Mouse (Mus musculus) myocyte (in vitro differentiated cells): ENCODE results near the gene Gm27021. TPM values are rescaled to one million over a fixed set of nuclear protein-coding genes. Genes with fewer than 3 reads are reported as not detected.

Experiments
- H3K27me3 ChIP-seq: one replicate; pipeline ENCODE4 v1.6.1; 2011; ENCODE audit not compliant: control insufficient read depth, insufficient read depth, insufficient read length
- H3K36me3 ChIP-seq: one replicate; pipeline ENCODE4 v1.6.1; 2011; ENCODE audit not compliant: control insufficient read depth, insufficient read depth
- H3K4me2 ChIP-seq: one replicate; pipeline ENCODE4 v1.6.1; 2011; ENCODE audit warnings: low read depth, control low read depth
- H3K4me3 ChIP-seq: one replicate; pipeline ENCODE4 v1.5.1; 2011; ENCODE audit warnings: mild to moderate bottlenecking, control low read depth, moderate library complexity
- H3K79me2 ChIP-seq: one replicate; pipeline ENCODE4 v1.6.1; 2011; ENCODE audit not compliant: control insufficient read depth, insufficient read depth
- H3ac ChIP-seq: one replicate; pipeline ENCODE4 v1.6.1; 2011; ENCODE audit not compliant: control insufficient read depth, insufficient read length
- CEBPB ChIP-seq: IDR thresholded peaks from 2 replicates; pipeline ENCODE4 v1.6.1; 2011; ENCODE audit warnings: mild to moderate bottlenecking, moderate library complexity; ENCODE audit not compliant: poor library complexity, insufficient read depth, severe bottlenecking
- E2F4 ChIP-seq: IDR thresholded peaks from one replicate; pipeline ENCODE4 v1.6.1; 2011; ENCODE audit warnings: mild to moderate bottlenecking, control low read depth, moderate library complexity; ENCODE audit not compliant: insufficient read depth
- MAX ChIP-seq: IDR thresholded peaks from one replicate; pipeline ENCODE4 v1.6.1; 2011; ENCODE audit warnings: low read depth, mild to moderate bottlenecking, control low read depth
- MYOD1 ChIP-seq, 3 experiments: IDR thresholded peaks; one replicate each; pipeline ENCODE4 v1.6.1; 2011; ENCODE audit warnings: control low read depth in 2 of 3, low read depth in 2 of 3, mild to moderate bottlenecking in 2 of 3, moderate library complexity in 1 of 3; ENCODE audit not compliant: insufficient read length in 2 of 3, control insufficient read depth in 1 of 3
- MYOG ChIP-seq, 3 experiments: IDR thresholded peaks; one replicate each; pipeline ENCODE4 v1.6.1; 2011; ENCODE audit warnings: control low read depth in 2 of 3, low read depth in 2 of 3, mild to moderate bottlenecking in 2 of 3; ENCODE audit not compliant: insufficient read length in 2 of 3, control insufficient read depth in 1 of 3, insufficient read depth in 1 of 3
- POLR2A ChIP-seq: IDR thresholded peaks from one replicate; pipeline ENCODE4 v1.6.1; 2011; ENCODE audit warnings: low read depth, mild to moderate bottlenecking, control low read depth, moderate library complexity; ENCODE audit not compliant: insufficient read length
- POLR2AphosphoS2 ChIP-seq: IDR thresholded peaks from one replicate; pipeline ENCODE4 v1.6.1; 2011; ENCODE audit warnings: low read depth, control low read depth; ENCODE audit not compliant: insufficient read length
- REST ChIP-seq: IDR thresholded peaks from one replicate; pipeline ENCODE4 v1.6.1; 2011; ENCODE audit warnings: mild to moderate bottlenecking, control low read depth, moderate library complexity; ENCODE audit not compliant: insufficient read depth, insufficient read length
- SRF ChIP-seq: IDR thresholded peaks from one replicate; pipeline ENCODE4 v1.6.1; 2011; ENCODE audit warnings: low read depth; ENCODE audit not compliant: control insufficient read depth, insufficient read length
- TCF12 ChIP-seq: IDR thresholded peaks from one replicate; pipeline ENCODE4 v1.6.1; 2011; ENCODE audit warnings: mild to moderate bottlenecking, control low read depth; ENCODE audit not compliant: poor library complexity, insufficient read depth, severe bottlenecking
- TCF3 ChIP-seq: IDR thresholded peaks from one replicate; pipeline ENCODE4 v1.6.1; 2011; ENCODE audit warnings: low read depth, control low read depth; ENCODE audit not compliant: insufficient read length
- USF1 ChIP-seq: IDR thresholded peaks from one replicate; pipeline ENCODE4 v1.6.1; 2011; ENCODE audit warnings: low read depth, mild to moderate bottlenecking, control low read depth, moderate library complexity
- polyA plus RNA-seq: library from polyadenylated mRNA; unstranded; fragments of >200 nt; fragmentation: generic; extraction: Trizol; gene quantifications from one replicate; pipeline ENCODE4 v1.2.1, GENCODE M21; 2012; ENCODE audit warnings: missing spikeins

Gene Gm27021
- polyA plus RNA-seq, 1 experiment = 1.9 TPM

- Histone ChIP-seq H3K27me3 (no peaks in the 10 kb centered on the region), H3K4me2 (no peak overlapping the region), H3K36me3 (no peaks in the 10 kb centered on the region), H3K79me2 (no peaks in the 10 kb centered on the region), H3ac (no peak overlapping the region), H3K4me3 (no peak overlapping the region)
- TF ChIP-seq TCF12 = no peak
- TF ChIP-seq SRF = no peak
- no peak for TF ChIP-seq REST
- TF ChIP-seq MAX = no peak
- TF ChIP-seq USF1 = no peak
- no peak for TF ChIP-seq CEBPB
- TF ChIP-seq MYOD1 (IDR thresholded peaks at IDR 0.05; ENCODE audit: control insufficient read depth in 1 of 3, insufficient read length in 2 of 3, low read depth in 2 of 3) = no peak
- TF ChIP-seq TCF3 = no peak
- TF ChIP-seq MYOG (IDR thresholded peaks at IDR 0.05; ENCODE audit: control insufficient read depth in 1 of 3, insufficient read depth in 1 of 3, insufficient read length in 2 of 3, low read depth in 2 of 3) = no peak
- no peak for TF ChIP-seq POLR2AphosphoS2
- TF ChIP-seq E2F4 = no peak
- TF ChIP-seq POLR2A = no peak
Observed at GRCm38 (mm10) chr8:120602672-120603071, 65.2 kb downstream of the Gm27021 start.

- Histone ChIP-seq H3K27me3 (no peaks in the 10 kb centered on the region), H3K4me2 (no peak overlapping the region), H3K79me2 (no peaks in the 10 kb centered on the region), H3ac (no peak overlapping the region), H3K4me3 (no peak overlapping the region), H3K36me3 (no peaks in the 10 kb centered on the region)
- TF ChIP-seq POLR2AphosphoS2 = no peak
- no peak for TF ChIP-seq E2F4
- TF ChIP-seq USF1 = no peak
- no peak for TF ChIP-seq MYOD1 (IDR thresholded peaks at IDR 0.05; ENCODE audit: control insufficient read depth in 1 of 3, insufficient read length in 2 of 3, low read depth in 2 of 3)
- TF ChIP-seq POLR2A = no peak
- TF ChIP-seq SRF = no peak
- no peak for TF ChIP-seq CEBPB
Observed at GRCm38 (mm10) chr8:120599504-120599903, 68.4 kb downstream of the Gm27021 start.

DNA sequence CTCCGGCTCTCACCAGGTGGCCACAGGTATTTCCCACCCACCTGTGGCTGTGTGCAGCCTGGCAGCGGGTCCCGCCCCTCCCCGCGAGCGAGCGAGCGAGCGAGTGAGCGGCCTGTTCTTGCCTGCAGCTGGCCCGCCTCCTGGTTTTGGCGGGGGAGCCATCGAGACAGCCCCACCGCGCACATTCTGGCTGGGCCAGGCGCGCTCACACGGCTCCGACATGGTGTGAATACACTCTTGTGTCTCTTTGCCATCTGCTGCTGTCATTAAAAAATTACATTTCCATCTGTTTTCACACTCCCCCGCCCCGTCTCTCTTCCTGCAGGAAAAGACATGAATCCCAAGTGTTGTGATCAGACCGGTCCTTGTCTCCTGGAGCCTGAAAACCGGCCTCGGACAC is 69.3 kb downstream of the Gm27021 start:
- Histone ChIP-seq H3ac (no peak overlapping the region), H3K4me3 (no peak overlapping the region), H3K27me3 (no peaks in the 10 kb centered on the region), H3K79me2 (no peaks in the 10 kb centered on the region), H3K4me2 (no peak overlapping the region), H3K36me3 (no peaks in the 10 kb centered on the region)
- TF ChIP-seq E2F4 (no peak), MYOD1 (IDR thresholded peaks at IDR 0.05; ENCODE audit: control insufficient read depth in 1 of 3, insufficient read length in 2 of 3, low read depth in 2 of 3) (no peak), TCF3 (no peak), SRF (no peak), CEBPB (no peak), MAX (no peak), MYOG (IDR thresholded peaks at IDR 0.05; ENCODE audit: control insufficient read depth in 1 of 3, insufficient read depth in 1 of 3, insufficient read length in 2 of 3, low read depth in 2 of 3) (no peak), TCF12 (no peak), REST (no peak), POLR2AphosphoS2 (no peak), USF1 (no peak), POLR2A (no peak)

DNA sequence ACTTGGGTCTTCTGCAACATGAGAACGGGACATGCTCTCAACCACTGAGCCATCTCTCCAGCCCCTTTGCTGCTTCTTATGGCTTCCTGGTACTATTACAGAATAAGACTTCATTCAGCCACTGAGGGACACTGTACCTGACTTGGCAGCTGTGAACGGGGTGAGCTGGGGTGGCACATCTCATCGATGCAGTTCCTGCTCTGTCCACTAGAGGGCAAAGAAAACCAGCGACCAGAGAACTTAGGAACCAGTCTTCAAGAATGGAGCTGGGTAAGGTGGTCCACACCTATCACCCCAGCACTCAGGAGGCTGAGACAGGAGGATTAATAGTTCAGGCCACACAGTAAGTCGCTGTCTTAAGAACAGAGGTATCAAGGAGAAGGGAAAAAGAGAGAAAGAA is 71.9 kb downstream of the Gm27021 start:
- no peak overlapping the region for H3K4me2 ChIP-seq
- H3K27me3 ChIP-seq = peaks cover 7% of the 10 kb centered on the region
- H3K36me3 ChIP-seq = no peaks in the 10 kb centered on the region
- H3ac ChIP-seq = no peak overlapping the region
- no peaks in the 10 kb centered on the region for H3K79me2 ChIP-seq
- TF ChIP-seq CEBPB (no peak), SRF (no peak), POLR2AphosphoS2 (no peak), USF1 (no peak), REST (no peak), E2F4 (no peak), MYOD1 (IDR thresholded peaks at IDR 0.05; ENCODE audit: control insufficient read depth in 1 of 3, insufficient read length in 2 of 3, low read depth in 2 of 3) (no peak), MAX (no peak), TCF12 (no peak), MYOG (IDR thresholded peaks at IDR 0.05; ENCODE audit: control insufficient read depth in 1 of 3, insufficient read depth in 1 of 3, insufficient read length in 2 of 3, low read depth in 2 of 3) (no peak), POLR2A (no peak), TCF3 (no peak)
- H3K4me3 ChIP-seq = no peak overlapping the region

DNA sequence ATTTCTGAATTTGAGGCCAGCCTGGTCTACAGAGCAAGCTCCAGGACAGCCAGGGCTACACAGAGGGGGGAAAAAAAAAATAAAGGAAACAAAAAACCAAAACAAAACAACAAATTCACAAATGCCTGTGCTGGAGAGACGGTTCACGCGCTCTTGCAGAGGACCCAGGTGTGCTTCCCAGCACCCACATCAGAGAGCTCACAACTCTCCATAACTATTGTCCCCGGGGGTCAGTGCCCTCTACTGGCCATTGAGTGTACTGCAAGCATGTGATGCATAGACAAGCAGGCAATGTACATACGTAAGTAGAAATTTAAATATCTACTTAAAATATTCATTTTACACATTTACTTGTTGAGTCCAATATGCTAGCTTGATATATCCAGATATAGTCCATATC is 73.3 kb downstream of the Gm27021 start:
- H3ac ChIP-seq = no peak overlapping the region
- no peaks in the 10 kb centered on the region for H3K36me3 ChIP-seq
- H3K79me2 ChIP-seq = no peaks in the 10 kb centered on the region
- no peak overlapping the region for H3K4me2 ChIP-seq
- H3K27me3 ChIP-seq = peaks cover 7% of the 10 kb centered on the region
- H3K4me3 ChIP-seq = no peak overlapping the region
- TF ChIP-seq CEBPB = no peak
- TF ChIP-seq MYOG (IDR thresholded peaks at IDR 0.05; ENCODE audit: control insufficient read depth in 1 of 3, insufficient read depth in 1 of 3, insufficient read length in 2 of 3, low read depth in 2 of 3) = no peak
- no peak for TF ChIP-seq E2F4
- TF ChIP-seq MAX = no peak
- TF ChIP-seq TCF12 = no peak
- no peak for TF ChIP-seq SRF
- no peak for TF ChIP-seq POLR2AphosphoS2
- no peak for TF ChIP-seq MYOD1 (IDR thresholded peaks at IDR 0.05; ENCODE audit: control insufficient read depth in 1 of 3, insufficient read length in 2 of 3, low read depth in 2 of 3)
- no peak for TF ChIP-seq POLR2A
